Mouse (Mus musculus) adrenal gland, adult 18-20 months (tissue): ENCODE measurements around the gene Zfp687. TPM values are rescaled to one million over a fixed set of nuclear protein-coding genes. Genes with fewer than 3 reads are reported as not detected.

Experiments
- DNase-seq, 2 experiments: peaks; one replicate each; pipeline ENCODE4 v3.0.0; 2021 to 2022; ENCODE audit warnings: low spot score in 2 of 2
- microRNA-seq, 2 experiments: library from miRNA; unstranded; fragments of <30 nt; microRNA quantifications; one replicate each; pipeline ENCODE4 v1.2.0; 2021; ENCODE audit warnings: borderline number of aligned reads in 2 of 2
- total RNA-seq, 2 experiments: library from RNA; stranded (reverse); gene quantifications; 1 replicate in 1 of 2; 2 replicates in 1 of 2; pipeline ENCODE4 v1.2.3; 2021

The Zfp687 gene
- total RNA-seq, 2 experiments from 2014 or later = 22.7 to 26.1 TPM

- no peak for DNase-seq
Measured at GRCm38 (mm10) chr3:94965878-94966277, 49.4 kb downstream of the Zfp687 start.

GRCm38 (mm10) chr3:94964989-94965388 is 50.3 kb downstream of the Zfp687 start:
- DNase-seq = no peak

DNA sequence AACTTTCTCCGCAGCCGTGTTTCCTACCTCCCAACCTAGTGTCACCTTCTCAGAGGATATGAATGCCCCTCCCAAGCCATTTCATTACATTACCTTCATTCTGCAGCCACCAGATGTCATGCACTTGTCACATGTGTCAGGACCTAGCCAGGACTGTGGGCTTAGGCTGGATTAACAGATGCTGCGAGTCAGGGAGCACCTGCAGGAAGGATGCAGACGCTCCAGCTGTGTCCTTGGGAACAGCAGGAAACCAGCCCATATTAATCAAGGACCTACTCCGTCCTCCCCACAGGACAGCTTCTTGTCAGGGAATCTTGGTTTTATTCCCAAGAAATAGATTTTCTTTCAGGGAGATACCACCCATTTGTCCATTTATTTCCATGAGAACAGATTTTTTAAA is 54.9 kb downstream of the Zfp687 start:
- no peak for DNase-seq

DNA sequence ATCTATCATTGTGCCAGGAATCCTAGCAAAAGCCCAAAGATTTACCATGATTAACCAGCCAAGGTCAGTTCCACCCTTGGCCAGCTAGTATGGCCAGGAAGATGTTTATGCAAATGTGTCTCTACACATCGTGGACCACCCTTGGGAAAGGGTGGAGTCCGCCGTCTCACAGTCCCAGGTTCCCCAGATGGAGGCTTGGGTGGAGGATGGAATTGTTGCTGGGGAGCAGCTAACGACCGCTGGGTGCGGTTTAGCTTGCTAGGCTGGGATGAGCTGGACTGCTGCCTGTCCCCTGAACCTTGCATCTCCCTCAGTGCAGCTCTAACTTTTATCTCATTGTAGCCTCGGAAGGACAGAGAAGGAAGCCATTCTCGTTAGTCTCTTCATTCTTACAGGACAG is 55.4 kb downstream of the Zfp687 start:
- DNase-seq = no peak

GRCm38 (mm10) chr3:94958295-94958694 is 57.0 kb downstream of the Zfp687 start:
- no peak for DNase-seq

Small RNA genes lying within 50 kb of the gene (microRNA-seq; reads per million reads assigned to microRNA genes)
- 2.8 to 4.3 reads per million in 2 experiments for gene Mir7013

Other genes with a start within 250 kb of the Zfp687 start
- gene Cgn, start 229.0 kb downstream of the Zfp687 start, total RNA-seq = 1 to 10 TPM; 1.0 TPM
- 10 to 100 TPM; 27.4 to 28.6 TPM for gene Pogz, start 177.9 kb downstream of the Zfp687 start, total RNA-seq
- 100 to 1,000 TPM; 276 to 293 TPM for gene Psmb4, start 128.5 kb downstream of the Zfp687 start, total RNA-seq
- 10 to 100 TPM; 58.8 to 64.6 TPM for gene Selenbp1, start 82.4 kb downstream of the Zfp687 start, total RNA-seq
- 10 to 100 TPM; 13.4 to 20.4 TPM for gene Rfx5, start 61.4 kb downstream of the Zfp687 start, total RNA-seq
- 10 to 100 TPM; 62.9 to 65.3 TPM for gene Pi4kb, start 40.7 kb downstream of the Zfp687 start, total RNA-seq
- 100 to 1,000 TPM; 267 to 274 TPM for gene Psmd4, start 27.2 kb upstream of the Zfp687 start, total RNA-seq
- 10 to 100 TPM; 50.9 to 55.4 TPM for gene Pip5k1a, start 91.5 kb upstream of the Zfp687 start, total RNA-seq
- gene Vps72, start 95.6 kb upstream of the Zfp687 start, total RNA-seq = 10 to 100 TPM; 45.8 to 59.5 TPM
- gene Tmod4, start 109.0 kb upstream of the Zfp687 start, total RNA-seq = 1 to 10 TPM in 1 of 2 experiments, not detected in 1; 1.2 TPM
- 10 to 100 TPM; 25.6 to 33.4 TPM for gene Scnm1, start 118.6 kb upstream of the Zfp687 start, total RNA-seq
- gene Lysmd1, start 118.6 kb upstream of the Zfp687 start, total RNA-seq = 1 to 10 TPM; 6.6 to 7.8 TPM
- 1 to 10 TPM; 3.0 to 4.5 TPM for gene Tnfaip8l2, start 126.9 kb upstream of the Zfp687 start, total RNA-seq
- gene Sema6c, start 145.0 kb upstream of the Zfp687 start, total RNA-seq = 1 to 10 TPM; 1.6 to 2.5 TPM
- 10 to 100 TPM; 21.4 to 22.1 TPM for gene Gabpb2, start 202.5 kb upstream of the Zfp687 start, total RNA-seq
- 10 to 100 TPM; 62.8 to 75.0 TPM for gene Cdc42se1, start 213.3 kb upstream of the Zfp687 start, total RNA-seq
- gene Mllt11, start 216.7 kb upstream of the Zfp687 start, total RNA-seq = 1 to 10 TPM; 5.9 to 6.2 TPM
- under 1 TPM; 0.17 to 0.26 TPM for gene Gm128, start 226.2 kb upstream of the Zfp687 start, total RNA-seq
- not detected for gene Bnipl, start 235.7 kb upstream of the Zfp687 start, total RNA-seq